Mouse (Mus musculus): ENCODE results near the gene Dnaaf1. TPM values are rescaled to one million over a fixed set of nuclear protein-coding genes. Genes with fewer than 3 reads are reported as not detected.

Dnaaf1 gene
- polyA plus RNA-seq, 1 experiment from 2014 or later, result 0.24 TPM

DNA sequence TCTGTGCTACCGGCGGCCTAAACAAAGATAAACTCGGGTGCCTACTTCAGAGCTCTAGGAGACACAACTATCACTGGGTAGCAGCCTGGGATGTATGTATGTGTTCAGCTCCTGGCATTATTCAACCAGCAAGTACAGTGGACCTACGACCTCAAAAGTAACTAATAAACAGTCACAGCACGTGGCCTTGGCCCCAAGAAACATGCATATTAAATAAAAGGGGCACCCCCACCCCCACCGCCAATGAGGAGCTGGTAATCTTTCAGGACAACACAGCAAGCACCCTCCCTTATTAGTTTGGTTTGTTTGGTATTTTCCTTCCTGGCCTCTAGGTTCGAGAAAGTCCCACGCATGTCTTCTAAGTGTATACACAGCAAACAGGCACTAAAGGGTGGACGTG lies 6.8 kb upstream of the Dnaaf1 start:
- H3K36me3 ChIP-seq (ENCODE audit: insufficient read depth, low read length), result peaks cover 33% of the 10 kb centered on the region
- no peak overlapping the region for H3K4me3 ChIP-seq (replicated peaks; ENCODE audit: low read depth, low read length)
- no peak for TF ChIP-seq CTCF (IDR thresholded peaks at IDR 0.05; ENCODE audit: low read depth)
- no peaks in the 10 kb centered on the region for H3K4me1 ChIP-seq (replicated peaks; ENCODE audit: insufficient read depth, low read length)
- no peak overlapping the region for H3K9ac ChIP-seq (ENCODE audit: low read depth, low read length)
- no peak overlapping the region for H3K27ac ChIP-seq
- H3K9me3 ChIP-seq (replicated peaks; ENCODE audit: low read length), result no peaks in the 10 kb centered on the region
- H3K27me3 ChIP-seq (ENCODE audit: insufficient read depth, low read length), result no peaks in the 10 kb centered on the region
- H3K4me2 ChIP-seq (ENCODE audit: low read length), result no peak overlapping the region
- DNase-seq (ENCODE audit: low spot score), result no peak
- 80% methylated on average over 9 of the region's 9 CpGs for WGBS
- ATAC-seq (replicated peaks; ENCODE audit: low FRiP score, low read depth), result no peak

DNA sequence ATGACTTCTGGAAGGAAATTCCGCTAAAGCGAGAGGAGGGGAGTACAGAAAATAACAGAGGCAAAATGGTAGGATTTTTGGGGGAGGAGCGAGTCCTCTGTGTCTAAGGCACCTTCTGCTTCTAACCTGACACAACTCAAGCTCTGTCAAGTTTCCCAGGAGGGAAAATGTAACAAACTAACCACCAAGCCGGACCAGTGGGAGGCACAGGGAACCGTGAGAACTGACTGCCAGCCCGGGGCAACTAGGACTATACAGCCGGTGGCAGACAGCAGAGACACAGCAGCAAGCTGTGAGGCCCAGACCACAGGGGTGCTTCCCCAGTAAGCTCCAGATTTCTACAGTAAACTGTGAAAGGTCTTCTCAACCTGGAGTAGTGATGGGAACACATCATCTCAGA lies 6.1 kb upstream of the Dnaaf1 start:
- H3K9me3 ChIP-seq (replicated peaks; ENCODE audit: low read length), result no peaks in the 10 kb centered on the region
- DNase-seq (ENCODE audit: low spot score) (no peak), ATAC-seq (replicated peaks; ENCODE audit: low FRiP score, low read depth) (no peak)
- H3K27me3 ChIP-seq (ENCODE audit: insufficient read depth, low read length), result no peaks in the 10 kb centered on the region
- H3K4me3 ChIP-seq (replicated peaks; ENCODE audit: low read depth, low read length), result no peak overlapping the region
- H3K4me1 ChIP-seq (replicated peaks; ENCODE audit: insufficient read depth, low read length), result no peaks in the 10 kb centered on the region
- TF ChIP-seq CTCF (IDR thresholded peaks at IDR 0.05; ENCODE audit: low read depth), result no peak
- WGBS, result 78% methylated on average over 7 of the region's 7 CpGs
- H3K27ac ChIP-seq, result no peak overlapping the region
- no peak overlapping the region for H3K4me2 ChIP-seq (ENCODE audit: low read length)
- no peak overlapping the region for H3K9ac ChIP-seq (ENCODE audit: low read depth, low read length)
- H3K36me3 ChIP-seq (ENCODE audit: insufficient read depth, low read length), result peaks cover 28% of the 10 kb centered on the region

DNA sequence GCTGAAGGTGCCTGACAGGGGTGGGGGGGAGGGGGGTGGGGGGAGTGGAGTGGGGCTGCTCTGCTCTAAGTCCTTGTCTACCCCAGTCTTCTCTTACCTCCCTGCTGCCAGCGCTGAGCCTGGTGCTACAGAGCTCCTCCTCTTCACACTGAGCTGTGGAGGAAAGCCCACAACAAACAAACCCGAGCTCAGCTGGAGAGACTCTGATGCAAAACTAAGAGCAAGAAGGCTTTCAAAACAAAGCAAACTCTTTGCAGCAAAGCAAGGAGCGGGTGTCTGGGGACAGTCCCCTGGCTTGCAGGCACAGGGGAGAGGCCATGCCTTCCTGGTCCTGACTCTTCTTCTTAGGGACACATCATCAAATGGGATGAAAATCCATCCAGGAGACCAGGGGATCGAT lies 5.2 kb upstream of the Dnaaf1 start:
- Histone ChIP-seq H3K4me2 (ENCODE audit: low read length) (no peak overlapping the region), H3K36me3 (ENCODE audit: insufficient read depth, low read length) (peaks cover 21% of the 10 kb centered on the region), H3K4me1 (replicated peaks; ENCODE audit: insufficient read depth, low read length) (no peaks in the 10 kb centered on the region; the same call in 1 of the 2 replicates), H3K4me3 (replicated peaks; ENCODE audit: low read depth, low read length) (no peak overlapping the region), H3K9me3 (replicated peaks; ENCODE audit: low read length) (no peaks in the 10 kb centered on the region), H3K27ac (no peak overlapping the region), H3K9ac (ENCODE audit: low read depth, low read length) (no peak overlapping the region), H3K27me3 (ENCODE audit: insufficient read depth, low read length) (no peaks in the 10 kb centered on the region)
- no peak for ATAC-seq (replicated peaks; ENCODE audit: low FRiP score, low read depth)
- TF ChIP-seq CTCF (IDR thresholded peaks at IDR 0.05; ENCODE audit: low read depth), result no peak
- no peak for DNase-seq (ENCODE audit: low spot score)
- 41% methylated on average over 4 of the region's 4 CpGs for WGBS

DNA sequence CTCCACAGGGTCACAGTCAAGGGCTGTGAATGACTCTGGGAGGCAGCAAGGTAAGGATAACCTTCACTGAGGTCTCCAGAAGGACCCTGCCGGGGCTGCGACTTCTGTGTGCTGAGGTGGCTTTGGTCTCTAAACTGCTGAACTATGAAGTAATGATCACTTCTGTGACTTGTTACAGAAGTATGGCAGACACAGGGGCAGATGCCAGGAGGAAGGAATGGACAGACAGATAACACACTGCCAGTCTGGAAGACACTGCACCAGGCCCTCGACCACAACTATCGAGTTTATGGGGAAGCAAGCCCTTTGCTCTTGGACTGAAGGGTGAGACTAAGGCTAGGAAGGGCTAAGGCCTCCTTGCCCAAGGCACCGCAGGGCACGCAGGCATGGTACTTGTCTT lies 3.9 kb upstream of the Dnaaf1 start:
- H3K9me3 ChIP-seq (replicated peaks; ENCODE audit: low read length), result no peaks in the 10 kb centered on the region
- no peak for TF ChIP-seq CTCF (IDR thresholded peaks at IDR 0.05; ENCODE audit: low read depth)
- peaks cover 11% of the 10 kb centered on the region; the same call in 1 of the 2 replicates for H3K36me3 ChIP-seq (ENCODE audit: insufficient read depth, low read length)
- WGBS, result 88% methylated on average over 6 of the region's 6 CpGs
- H3K4me3 ChIP-seq (replicated peaks; ENCODE audit: low read depth, low read length), result no peak overlapping the region
- DNase-seq (ENCODE audit: low spot score) (no peak), ATAC-seq (replicated peaks; ENCODE audit: low FRiP score, low read depth) (no peak)
- H3K4me1 ChIP-seq (replicated peaks; ENCODE audit: insufficient read depth, low read length), result no peaks in the 10 kb centered on the region; the same call in 1 of the 2 replicates
- H3K4me2 ChIP-seq (ENCODE audit: low read length), result no peak overlapping the region
- H3K27me3 ChIP-seq (ENCODE audit: insufficient read depth, low read length), result no peaks in the 10 kb centered on the region
- no peak overlapping the region for H3K9ac ChIP-seq (ENCODE audit: low read depth, low read length)
- H3K27ac ChIP-seq, result no peak overlapping the region

DNA sequence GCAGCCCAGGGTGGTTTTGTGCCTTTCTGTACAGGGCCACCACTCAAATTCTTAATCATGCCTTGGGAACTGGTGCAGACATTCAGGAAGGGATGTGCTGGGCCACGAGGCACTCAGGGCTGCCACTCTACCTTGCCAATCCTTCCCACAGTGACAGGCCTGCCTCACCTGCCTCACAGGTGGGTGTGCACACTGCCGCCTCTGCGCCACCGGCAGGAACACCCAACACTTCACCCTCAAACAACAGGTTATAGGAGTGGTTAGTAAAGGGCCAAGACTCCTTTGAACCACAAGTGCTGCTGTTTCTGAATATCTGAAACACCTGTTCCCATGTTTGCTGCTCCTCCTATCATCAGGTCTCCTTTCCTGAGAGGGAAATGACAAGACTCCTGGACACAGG lies 2.6 kb upstream of the Dnaaf1 start:
- Histone ChIP-seq H3K27ac (no peak overlapping the region), H3K27me3 (ENCODE audit: insufficient read depth, low read length) (no peaks in the 10 kb centered on the region), H3K9me3 (replicated peaks; ENCODE audit: low read length) (no peaks in the 10 kb centered on the region), H3K36me3 (ENCODE audit: insufficient read depth, low read length) (peaks cover 5% of the 10 kb centered on the region; the same call in 1 of the 2 replicates), H3K4me1 (replicated peaks; ENCODE audit: insufficient read depth, low read length) (no peaks in the 10 kb centered on the region; the same call in 1 of the 2 replicates), H3K9ac (ENCODE audit: low read depth, low read length) (no peak overlapping the region), H3K4me3 (replicated peaks; ENCODE audit: low read depth, low read length) (no peak overlapping the region), H3K4me2 (ENCODE audit: low read length) (no peak overlapping the region)
- 93% methylated on average over 4 of the region's 4 CpGs for WGBS
- DNase-seq (ENCODE audit: low spot score) (no peak), ATAC-seq (replicated peaks; ENCODE audit: low FRiP score, low read depth) (no peak)
- no peak for TF ChIP-seq CTCF (IDR thresholded peaks at IDR 0.05; ENCODE audit: low read depth)

DNA sequence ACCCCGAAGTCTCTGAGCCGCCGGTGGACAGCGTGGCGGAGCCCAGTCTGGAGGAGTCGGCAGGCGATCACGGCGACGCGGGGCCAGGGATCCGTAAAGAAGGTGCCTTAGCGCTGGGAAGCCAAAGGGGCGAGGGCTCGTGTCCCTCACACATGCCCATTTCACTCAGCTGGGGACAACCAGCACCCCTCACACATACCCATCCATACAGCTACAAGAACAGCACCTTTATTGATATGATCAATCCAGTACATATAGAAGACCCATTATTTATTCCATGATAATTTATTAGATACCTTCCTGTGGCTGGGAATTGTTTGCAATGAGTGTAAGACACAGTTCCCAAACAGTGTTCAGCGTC lies 311 bp downstream of the Dnaaf1 start:
- no peaks in the 10 kb centered on the region for H3K27me3 ChIP-seq (ENCODE audit: insufficient read depth, low read length)
- peak overlapping the region; percentile 97 for H3K4me2 ChIP-seq (ENCODE audit: low read length)
- DNase-seq (ENCODE audit: low spot score), result no peak
- TF ChIP-seq CTCF (IDR thresholded peaks at IDR 0.05; ENCODE audit: low read depth), result no peak
- 0 out of 2 replicates have a peak overlapping the region, but pooled peaks have one; percentile 76 for H3K9ac ChIP-seq (ENCODE audit: low read depth, low read length)
- H3K4me3 ChIP-seq (replicated peaks; ENCODE audit: low read depth, low read length), result peak overlapping the region; percentile 77
- no peaks in the 10 kb centered on the region for H3K9me3 ChIP-seq (replicated peaks; ENCODE audit: low read length)
- H3K27ac ChIP-seq, result no peak overlapping the region
- H3K4me1 ChIP-seq (replicated peaks; ENCODE audit: insufficient read depth, low read length), result no peaks in the 10 kb centered on the region; the same call in 1 of the 2 replicates
- under 1% methylated on average over 16 of the region's 16 CpGs for WGBS
- ATAC-seq (replicated peaks; ENCODE audit: low FRiP score, low read depth), result no peak
- H3K36me3 ChIP-seq (ENCODE audit: insufficient read depth, low read length), result no peaks in the 10 kb centered on the region

DNA sequence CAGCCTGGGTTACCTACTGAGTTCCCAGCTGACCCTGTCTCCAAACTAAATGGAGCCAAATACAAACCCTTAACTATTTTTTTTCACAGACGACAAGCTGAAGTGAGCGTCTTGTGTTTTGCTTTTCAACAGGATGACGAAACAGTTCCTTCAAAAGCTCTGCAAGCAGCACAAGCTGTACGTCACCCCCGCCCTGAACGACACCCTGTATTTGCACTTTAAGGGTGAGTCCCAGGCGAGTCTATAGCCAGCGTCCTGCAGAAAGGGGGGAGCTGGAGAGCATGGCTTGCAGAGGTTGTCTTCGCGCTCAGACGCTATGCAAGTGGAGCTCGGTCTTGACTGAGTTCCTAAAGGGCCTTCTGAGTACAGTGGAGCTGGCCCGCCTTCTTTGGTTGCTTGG lies 4.1 kb downstream of the Dnaaf1 start:
- Histone ChIP-seq H3K4me1 (replicated peaks; ENCODE audit: insufficient read depth, low read length) (no peaks in the 10 kb centered on the region; the same call in 1 of the 2 replicates), H3K36me3 (ENCODE audit: insufficient read depth, low read length) (no peaks in the 10 kb centered on the region), H3K27me3 (ENCODE audit: insufficient read depth, low read length) (no peaks in the 10 kb centered on the region), H3K4me3 (replicated peaks; ENCODE audit: low read depth, low read length) (no peak overlapping the region), H3K4me2 (ENCODE audit: low read length) (no peak overlapping the region), H3K9ac (ENCODE audit: low read depth, low read length) (no peak overlapping the region), H3K9me3 (replicated peaks; ENCODE audit: low read length) (no peaks in the 10 kb centered on the region), H3K27ac (no peak overlapping the region)
- 44% methylated on average over 13 of the region's 13 CpGs for WGBS
- no peak for TF ChIP-seq CTCF (IDR thresholded peaks at IDR 0.05; ENCODE audit: low read depth)
- no peak for ATAC-seq (replicated peaks; ENCODE audit: low FRiP score, low read depth)
- DNase-seq (ENCODE audit: low spot score), result no peak
